14 mouse cellular contexts compared by ENCODE assay signal in genomic region chr9:94526473-94526872, GRCm38 (mm10). TPM values are rescaled to one million over a fixed set of nuclear protein-coding genes. Genes with fewer than 3 reads are reported as not detected.
DNase-seq lines count a peak whose midpoint lies in the region; ATAC-seq and TF ChIP-seq lines count a peak whose summit lies in the region.
"Had no signal": no experiment of that assay in that cellular context is flagged by ENCODE, and none has a peak within 500 bp of the region (broad histone marks: within the 10 kb centered on the region; RNA-seq: fewer than 3 reads in every experiment).

No protein-coding gene starts in this region.

- WGBS in forebrain, embryonic 13.5 days, result 34% methylated on average over 7 of the region's 7 CpGs
- WGBS in forebrain, embryonic 11.5 days, result 78% methylated on average over 7 of the region's 7 CpGs
- WGBS in limb, embryonic 14.5 days, result 80% methylated on average over 7 of the region's 7 CpGs
- WGBS in limb, embryonic 10.5 days, result 93% methylated on average over 7 of the region's 7 CpGs
- WGBS in hindbrain, embryonic 15.5 days, result 42% methylated on average over 7 of the region's 7 CpGs

- no peaks in the 10 kb centered on the region for H3K27me3 ChIP-seq in forebrain, embryonic 13.5 days
- no peaks in the 10 kb centered on the region for H3K27me3 ChIP-seq in forebrain, embryonic 11.5 days (ENCODE audit: control insufficient read depth, insufficient read depth, low read length)
- H3K27me3 ChIP-seq in limb, embryonic 14.5 days (ENCODE audit: control insufficient read depth, insufficient read depth, low read length), result no peaks in the 10 kb centered on the region
- H3K27me3 ChIP-seq in limb, embryonic 10.5 days (ENCODE audit: low read depth, poor library complexity, severe bottlenecking), result no peaks in the 10 kb centered on the region
- H3K27me3 ChIP-seq in hindbrain, embryonic 15.5 days, result no peaks in the 10 kb centered on the region
- H3K27me3 ChIP-seq: CH12.LX; heart, embryonic 12.5 days had no signal

- no peak for TF ChIP-seq POLR2A in limb, embryonic 14.5 days (IDR thresholded peaks at IDR 0.05; ENCODE audit: borderline replicate concordance, extremely low read depth, insufficient read depth, insufficient read length)

- no peaks in the 10 kb centered on the region for H3K36me3 ChIP-seq in forebrain, embryonic 13.5 days (ENCODE audit: poor library complexity, severe bottlenecking)
- H3K36me3 ChIP-seq in forebrain, embryonic 11.5 days (ENCODE audit: control insufficient read depth, insufficient read depth, low read length), result no peaks in the 10 kb centered on the region
- H3K36me3 ChIP-seq in limb, embryonic 14.5 days (ENCODE audit: control insufficient read depth, insufficient read depth, low read length), result no peaks in the 10 kb centered on the region; the same call in 1 of the 2 replicates
- H3K36me3 ChIP-seq in limb, embryonic 10.5 days, result no peaks in the 10 kb centered on the region
- H3K36me3 ChIP-seq in hindbrain, embryonic 15.5 days, result no peaks in the 10 kb centered on the region

- ATAC-seq in forebrain, embryonic 13.5 days, result peak; percentile 87
- ATAC-seq in forebrain, embryonic 11.5 days (replicated peaks; ENCODE audit: low FRiP score), result no peak
- ATAC-seq in limb, embryonic 14.5 days (ENCODE audit: low FRiP score, low read depth), result peak; percentile 53; the same call in 1 of the 2 replicates
- peak; percentile 85 for ATAC-seq in hindbrain, embryonic 15.5 days (ENCODE audit: low FRiP score, low read depth)
- no peak for ATAC-seq in megakaryocyte, adult 5-6 weeks (ENCODE audit: poor library complexity, severe bottlenecking)

- 0 out of 2 replicates have a peak overlapping the region, but pooled peaks have one; percentile 1 for H3K4me2 ChIP-seq in forebrain, embryonic 13.5 days
- no peak overlapping the region for H3K4me2 ChIP-seq in forebrain, embryonic 11.5 days (ENCODE audit: low read depth, low read length, severe bottlenecking)
- no peak overlapping the region for H3K4me2 ChIP-seq in limb, embryonic 14.5 days (replicated peaks; ENCODE audit: low read depth, low read length, severe bottlenecking)
- peak overlapping the region; percentile 22; the same call in 1 of the 2 replicates for H3K4me2 ChIP-seq in hindbrain, embryonic 15.5 days
- H3K4me2 ChIP-seq: heart, embryonic 12.5 days had no signal

- H3K9ac ChIP-seq in forebrain, embryonic 13.5 days, result no peak overlapping the region
- no peak overlapping the region for H3K9ac ChIP-seq in forebrain, embryonic 11.5 days (ENCODE audit: low read length)
- no peak overlapping the region for H3K9ac ChIP-seq in limb, embryonic 14.5 days (ENCODE audit: low read depth, low read length, severe bottlenecking)
- no peak overlapping the region for H3K9ac ChIP-seq in hindbrain, embryonic 15.5 days
- H3K9ac ChIP-seq: heart, embryonic 12.5 days had no signal

- H3K27ac ChIP-seq in forebrain, embryonic 13.5 days, result no peak overlapping the region
- no peak overlapping the region for H3K27ac ChIP-seq in forebrain, embryonic 11.5 days (ENCODE audit: low read depth, low read length)
- no peak overlapping the region for H3K27ac ChIP-seq in limb, embryonic 14.5 days (replicated peaks; ENCODE audit: low read depth, low read length)
- no peak overlapping the region for H3K27ac ChIP-seq in limb, embryonic 10.5 days
- H3K27ac ChIP-seq in hindbrain, embryonic 15.5 days (replicated peaks), result no peak overlapping the region

- no peak for DNase-seq in forebrain, embryonic 11.5 days (ENCODE audit: low spot score)
- DNase-seq in limb, embryonic 14.5 days (ENCODE audit: low spot score), result no peak
- DNase-seq in limb, embryonic 10.5 days (ENCODE audit: low spot score), result no peak
- peak; percentile 63 for DNase-seq in adipocyte (ENCODE audit: low spot score)
- DNase-seq in right cerebral cortex, postnatal 36 days (ENCODE audit: low spot score in 2 of 2), result no peak
- DNase-seq: kidney, postnatal 14 days; liver; thymus, adult 2 months had no signal

- no peaks in the 10 kb centered on the region for H3K9me3 ChIP-seq in forebrain, embryonic 13.5 days (replicated peaks)
- no peaks in the 10 kb centered on the region for H3K9me3 ChIP-seq in forebrain, embryonic 11.5 days (ENCODE audit: control insufficient read depth, low read length)
- H3K9me3 ChIP-seq in limb, embryonic 14.5 days (ENCODE audit: control insufficient read depth, low read length), result no peaks in the 10 kb centered on the region
- H3K9me3 ChIP-seq in limb, embryonic 10.5 days (replicated peaks), result no peaks in the 10 kb centered on the region
- no peaks in the 10 kb centered on the region for H3K9me3 ChIP-seq in hindbrain, embryonic 15.5 days
- H3K9me3 ChIP-seq: heart, embryonic 12.5 days had no signal

- H3K4me3 ChIP-seq in forebrain, embryonic 13.5 days, result no peak overlapping the region
- no peak overlapping the region for H3K4me3 ChIP-seq in forebrain, embryonic 11.5 days (ENCODE audit: low read depth, low read length)
- no peak overlapping the region for H3K4me3 ChIP-seq in limb, embryonic 14.5 days (replicated peaks; ENCODE audit: low read length)
- H3K4me3 ChIP-seq in limb, embryonic 10.5 days, result no peak overlapping the region
- no peak overlapping the region for H3K4me3 ChIP-seq in hindbrain, embryonic 15.5 days
- H3K4me3 ChIP-seq: erythroblast, embryonic 14.5 days; heart, embryonic 12.5 days had no signal

- peaks cover 8% of the 10 kb centered on the region for H3K4me1 ChIP-seq in forebrain, embryonic 13.5 days
- no peaks in the 10 kb centered on the region for H3K4me1 ChIP-seq in forebrain, embryonic 11.5 days (replicated peaks; ENCODE audit: control insufficient read depth, insufficient read depth, low read length)
- H3K4me1 ChIP-seq in limb, embryonic 14.5 days (ENCODE audit: control insufficient read depth, insufficient read depth, low read length), result peaks cover 11% of the 10 kb centered on the region
- no peaks in the 10 kb centered on the region for H3K4me1 ChIP-seq in limb, embryonic 10.5 days
- H3K4me1 ChIP-seq in hindbrain, embryonic 15.5 days (replicated peaks), result no peaks in the 10 kb centered on the region

RNA-seq across cellular contexts. Expression of gene 1190002N15Rik, which starts 11.4 kb away (rescaled TPM):
- 4.3 and 4.4 TPM in 2 replicates for polyA plus RNA-seq in forebrain, embryonic 13.5 days (2015; fragmentation: Nextera tagmentation; extraction: Ambion mirVana)
- polyA plus RNA-seq in forebrain, embryonic 11.5 days (2014; fragmentation: Nextera tagmentation; extraction: Ambion mirVana), result 21.8 and 25.3 TPM in 2 replicates
- polyA plus RNA-seq in limb, embryonic 14.5 days (2012; rRNA removed), result 53.2 and 66.2 TPM in 2 replicates
- polyA plus RNA-seq in limb, embryonic 14.5 days (2014; fragmentation: Nextera tagmentation; extraction: Ambion mirVana), result 47.7 and 67.4 TPM in 2 replicates
- polyA plus RNA-seq in limb, embryonic 10.5 days (2016; fragmentation: Nextera tagmentation; extraction: Ambion mirVana), result 5.8 and 6.6 TPM in 2 replicates
- 17.5 and 18.4 TPM in 2 replicates for polyA plus RNA-seq in hindbrain, embryonic 15.5 days (2015; fragmentation: Nextera tagmentation; extraction: Ambion mirVana)
- 15.1 and 23.4 TPM in 2 replicates for total RNA-seq in megakaryocyte, adult 5-6 weeks (2015)
- total RNA-seq in megakaryocyte, adult 5-6 weeks (2017), result 16.9 and 17.2 TPM in 2 replicates
- total RNA-seq: CH12.LX had no signal

Comparison
In these comparisons a context has a peak if more than half of its experiments do, and no peak if none do; other contexts are left out.
1. ATAC-seq: peak in forebrain, embryonic 13.5 days (single experiment), limb, embryonic 14.5 days (single experiment) and hindbrain, embryonic 15.5 days (single experiment); none in forebrain, embryonic 11.5 days (single experiment) and megakaryocyte, adult 5-6 weeks (single experiment).
2. H3K4me2 ChIP-seq: peak in forebrain, embryonic 13.5 days (single experiment) and hindbrain, embryonic 15.5 days (single experiment); none in forebrain, embryonic 11.5 days (single experiment) and limb, embryonic 14.5 days (single experiment).